In the genomic region with DNA sequence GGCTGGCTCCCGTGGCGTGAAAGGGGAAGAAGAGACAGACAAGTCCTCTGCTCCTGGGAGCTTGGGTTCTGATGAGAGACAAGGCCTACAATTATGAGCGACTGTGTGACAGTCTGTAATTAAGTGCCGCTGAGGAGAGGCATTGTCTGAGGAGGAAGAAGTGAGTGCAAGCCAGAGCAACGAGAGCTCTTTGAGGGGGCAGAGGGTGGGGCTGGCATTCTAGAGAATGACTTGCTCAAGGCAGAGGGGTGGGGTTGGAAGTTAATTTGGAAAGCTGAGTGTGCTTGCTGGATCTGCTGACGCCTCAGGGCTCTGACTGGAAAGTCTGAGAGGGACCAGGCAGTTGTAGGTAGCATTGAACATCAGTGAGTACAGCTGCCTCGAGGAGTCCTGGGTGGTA, we compare ENCODE assay signal across 8 mouse cellular contexts. TPM values are rescaled to one million over a fixed set of nuclear protein-coding genes. Genes with fewer than 3 reads are reported as not detected.
DNase-seq lines count a peak whose midpoint lies in the region; ATAC-seq and TF ChIP-seq lines count a peak whose summit lies in the region.
"Had no signal": no experiment of that assay in that cellular context is flagged by ENCODE, and none has a peak within 500 bp of the region (broad histone marks: within the 10 kb centered on the region; RNA-seq: fewer than 3 reads in every experiment).

No protein-coding gene starts in this region.

- H3K27ac ChIP-seq in ES-Bruce4 (ENCODE audit: insufficient read depth, low read length) = peak overlapping the region; percentile 84
- peak overlapping the region; percentile 9; the same call in 1 of the 2 replicates for H3K27ac ChIP-seq in heart, embryonic 16.5 days (ENCODE audit: low read length)
- H3K27ac ChIP-seq: liver, embryonic 14.5 days had no signal

- H3K36me3 ChIP-seq in ES-Bruce4 (ENCODE audit: control insufficient read depth, insufficient read depth, low read length, poor library complexity, severe bottlenecking) = no peaks in the 10 kb centered on the region
- H3K36me3 ChIP-seq in heart, embryonic 16.5 days (ENCODE audit: control insufficient read depth, insufficient read depth) = no peaks in the 10 kb centered on the region

- no peaks in the 10 kb centered on the region for H3K9me3 ChIP-seq in ES-Bruce4 (replicated peaks; ENCODE audit: control insufficient read depth, insufficient read depth, low read length, poor library complexity, severe bottlenecking)
- H3K9me3 ChIP-seq in heart, embryonic 16.5 days (replicated peaks; ENCODE audit: control insufficient read depth, low read length) = no peaks in the 10 kb centered on the region

- WGBS in heart, embryonic 16.5 days = 31% methylated on average over 7 of the region's 7 CpGs

- no peaks in the 10 kb centered on the region for H3K27me3 ChIP-seq in ES-Bruce4 (ENCODE audit: control insufficient read depth, insufficient read depth, low read length, poor library complexity, severe bottlenecking)
- no peaks in the 10 kb centered on the region for H3K27me3 ChIP-seq in heart, embryonic 16.5 days (ENCODE audit: control insufficient read depth, insufficient read depth, low read length)

- peak; percentile 31 for DNase-seq in MN1 (ENCODE audit: low spot score)
- DNase-seq in lung, postnatal 36 days = peak; percentile 80
- DNase-seq in ovary, adult 18-20 months (ENCODE audit: low spot score) = no peak
- DNase-seq in kidney, postnatal 10 days = no peak

- H3K9ac ChIP-seq in ES-Bruce4 (ENCODE audit: low read depth, poor library complexity, severe bottlenecking) = 0 out of 2 replicates have a peak overlapping the region, but pooled peaks have one; percentile 17
- peak overlapping the region; percentile 2; the same call in 1 of the 2 replicates for H3K9ac ChIP-seq in heart, embryonic 16.5 days (ENCODE audit: low read length)
- H3K9ac ChIP-seq: liver, embryonic 14.5 days had no signal

- no peak for TF ChIP-seq CTCF in ES-Bruce4 (IDR thresholded peaks at IDR 0.05; ENCODE audit: low read depth, low read length)

- peak overlapping the region; percentile 4; the same call in 1 of the 2 replicates for H3K4me2 ChIP-seq in heart, embryonic 16.5 days (ENCODE audit: low read depth, low read length)

- no peak for TF ChIP-seq POLR2A in ES-Bruce4 (IDR thresholded peaks at IDR 0.05; ENCODE audit: insufficient read depth, low read length)

- ATAC-seq in heart, embryonic 16.5 days (replicated peaks; ENCODE audit: extremely low read depth, insufficient read depth, low FRiP score) = no peak
- no peak for ATAC-seq in inflammation-experienced regulatory T-cells, adult 6 months

- TF ChIP-seq EP300 in ES-Bruce4 (IDR thresholded peaks at IDR 0.05; ENCODE audit: insufficient read depth, low read depth, low read length) = peak; percentile 81

- H3K4me3 ChIP-seq in ES-Bruce4 (ENCODE audit: low read depth, low read length) = no peak overlapping the region
- H3K4me3 ChIP-seq in heart, embryonic 16.5 days (ENCODE audit: low read length) = no peak overlapping the region

- peaks cover 9% of the 10 kb centered on the region for H3K4me1 ChIP-seq in ES-Bruce4 (ENCODE audit: control insufficient read depth, insufficient read depth, low read length)
- peaks cover 60% of the 10 kb centered on the region for H3K4me1 ChIP-seq in heart, embryonic 16.5 days (ENCODE audit: control insufficient read depth, insufficient read depth, low read length)

RNA-seq across cellular contexts. Expression of a gene that starts 48.9 kb away (rescaled TPM):
- 9.4 and 20.2 TPM in 2 replicates for polyA plus RNA-seq in ES-Bruce4 (2011; ENCODE audit: insufficient read depth, insufficient read length, low read depth, missing spikeins)
- 1,725 and 1,731 TPM in 2 replicates for polyA plus RNA-seq in heart, embryonic 16.5 days (2015; fragmentation: Nextera tagmentation; extraction: Ambion mirVana)
- not detected for polyA plus RNA-seq in inflammation-experienced regulatory T-cells, adult 6 months (2017; shearing (Covaris generic))

Comparison
In these comparisons a context has a peak if more than half of its experiments do, and no peak if none do; other contexts are left out.
1. DNase-seq: peak in MN1 (single experiment) and lung, postnatal 36 days (single experiment); none in ovary, adult 18-20 months (single experiment) and kidney, postnatal 10 days (single experiment).
2. RNA of a gene that starts 48.9 kb away (polyA plus RNA-seq): 1,725 to 1,731 TPM in heart, embryonic 16.5 days; 9.4 to 20.2 TPM in ES-Bruce4 and not detected in inflammation-experienced regulatory T-cells, adult 6 months; every median in the first group is over 10 times any median in the second.